Mouse (Mus musculus): ENCODE results near the gene Nrde2.

- TF ChIP-seq CTCF (IDR thresholded peaks at IDR 0.05; ENCODE audit: low read depth, low read length) (no peak), POLR2A (IDR thresholded peaks at IDR 0.05; ENCODE audit: borderline replicate concordance, low read depth, low read length) (no peak)
Measured at GRCm38 (mm10) chr12:100090750-100091149, 68.7 kb downstream of the Nrde2 start.

All from bone marrow macrophage, adult 2 months (primary cell).